Comparison of ENCODE assay signal across 8 mouse cellular contexts in genomic region chr12:111559647-111560258, GRCm38 (mm10). TPM values are rescaled to one million over a fixed set of nuclear protein-coding genes. Genes with fewer than 3 reads are reported as not detected.
A peak's percentile ranks its signal among the peaks of the same experiment; 100 is the strongest.
DNase-seq lines count a peak whose midpoint lies in the region; ATAC-seq lines count a peak whose summit lies in the region.

No protein-coding gene starts in this region.

- H3K4me3 ChIP-seq in lung, embryonic 15.5 days: peak overlapping the region; percentile 4; the same call in 1 of the 2 replicates

- peak overlapping the region; percentile 37 for H3K4me2 ChIP-seq in lung, embryonic 15.5 days

- no peak overlapping the region for H3K27ac ChIP-seq in lung, embryonic 15.5 days

- WGBS in lung, embryonic 15.5 days: 42% methylated on average over 18 of the region's 18 CpGs

- no peaks in the 10 kb centered on the region for H3K27me3 ChIP-seq in lung, embryonic 15.5 days

- H3K36me3 ChIP-seq in lung, embryonic 15.5 days: no peaks in the 10 kb centered on the region

- H3K4me1 ChIP-seq in lung, embryonic 15.5 days: peaks cover 8% of the 10 kb centered on the region; the same call in 1 of the 2 replicates

- peak; percentile 50 for ATAC-seq in erythroid progenitor cell, adult 5-6 weeks (replicated peaks; ENCODE audit: low FRiP score, poor library complexity, severe bottlenecking)
- no peak for ATAC-seq in lung, embryonic 15.5 days (ENCODE audit: borderline replicate concordance, extremely low read depth, low FRiP score, low TSS enrichment)

- DNase-seq in retina, postnatal 1 day: peak; percentile 55
- no peak for DNase-seq in retina, embryonic 14.5 days (ENCODE audit: low spot score)
- peak; percentile 68 to 80 for DNase-seq in layer of hippocampus, adult 18-20 months (ENCODE audit: low spot score in 2 of 2)
- peak; percentile 79 to 88 for DNase-seq in right cerebral cortex, postnatal 10 days (ENCODE audit: low spot score in 2 of 2)
- no peak for DNase-seq in gastrocnemius, postnatal 4 days (ENCODE audit: low spot score in 2 of 2)
- DNase-seq in adrenal gland, adult 8-10 months: no peak

- H3K9ac ChIP-seq in lung, embryonic 15.5 days: peak overlapping the region; percentile 28; the same call in 1 of the 2 replicates

- no peaks in the 10 kb centered on the region for H3K9me3 ChIP-seq in lung, embryonic 15.5 days

RNA-seq across cellular contexts. Expression of gene Mark3, which starts 14.6 kb away (rescaled TPM):
- total RNA-seq in erythroid progenitor cell, adult 5-6 weeks (2015; ENCODE audit: low replicate concordance): 200 and 221 TPM in 2 replicates
- total RNA-seq in erythroid progenitor cell, adult 5-6 weeks (2017; ENCODE audit: low replicate concordance): 177 and 202 TPM in 2 replicates
- 10 to 100 TPM; 92.2 to 92.3 TPM for total RNA-seq in layer of hippocampus, adult 18-20 months (2021)
- polyA plus RNA-seq in lung, embryonic 15.5 days (2015; fragmentation: Nextera tagmentation; extraction: Ambion mirVana): 34.0 and 34.8 TPM in 2 replicates
- total RNA-seq in gastrocnemius, postnatal 4 days (2021): 10 to 100 TPM; 62.1 to 72.5 TPM
- total RNA-seq in adrenal gland, adult 8-10 months (2022): 100 to 1,000 TPM in 1 of 4 experiments, 10 to 100 TPM in 3; 78.4 to 115 (median 93.2) TPM

RNA-seq across cellular contexts. Expression of gene Eif5, which starts 21.9 kb away (rescaled TPM):
- total RNA-seq in erythroid progenitor cell, adult 5-6 weeks (2015; ENCODE audit: low replicate concordance): 265 and 296 TPM in 2 replicates
- total RNA-seq in erythroid progenitor cell, adult 5-6 weeks (2017; ENCODE audit: low replicate concordance): 240 and 253 TPM in 2 replicates
- total RNA-seq in layer of hippocampus, adult 18-20 months (2021): 100 to 1,000 TPM; 254 to 262 TPM
- 471 and 493 TPM in 2 replicates for polyA plus RNA-seq in lung, embryonic 15.5 days (2015; fragmentation: Nextera tagmentation; extraction: Ambion mirVana)
- 100 to 1,000 TPM; 157 to 160 TPM for total RNA-seq in gastrocnemius, postnatal 4 days (2021)
- 100 to 1,000 TPM; 301 to 395 (median 347) TPM for total RNA-seq in adrenal gland, adult 8-10 months (2022)

Comparison
In these comparisons a context has a peak if more than half of its experiments do, and no peak if none do; other contexts are left out.
1. DNase-seq: peak in retina, postnatal 1 day (single experiment), layer of hippocampus, adult 18-20 months (2 of 2) and right cerebral cortex, postnatal 10 days (2 of 2); none in retina, embryonic 14.5 days (single experiment), gastrocnemius, postnatal 4 days (0 of 2) and adrenal gland, adult 8-10 months (single experiment).